Mouse (Mus musculus) ES-Bruce4 (cell line): ENCODE measurements around the gene Abhd12b.

Experiments
- CTCF ChIP-seq: IDR thresholded peaks from one replicate; pipeline ENCODE4 v1.8.1; 2011; ENCODE audit warnings: low read depth, low read length
- EP300 ChIP-seq: IDR thresholded peaks from 2 replicates; pipeline ENCODE4 v1.6.1; 2011; ENCODE audit warnings: low read depth, low read length; ENCODE audit not compliant: insufficient read depth
- POLR2A ChIP-seq: IDR thresholded peaks from one replicate; pipeline ENCODE4 v1.8.1; 2011; ENCODE audit warnings: low read length; ENCODE audit not compliant: insufficient read depth

GRCm38 (mm10) chr12:70145586-70145985 is 8.4 kb upstream of the Abhd12b start:
- TF ChIP-seq CTCF (no peak), POLR2A (no peak), EP300 (no peak)
